In the genomic region with DNA sequence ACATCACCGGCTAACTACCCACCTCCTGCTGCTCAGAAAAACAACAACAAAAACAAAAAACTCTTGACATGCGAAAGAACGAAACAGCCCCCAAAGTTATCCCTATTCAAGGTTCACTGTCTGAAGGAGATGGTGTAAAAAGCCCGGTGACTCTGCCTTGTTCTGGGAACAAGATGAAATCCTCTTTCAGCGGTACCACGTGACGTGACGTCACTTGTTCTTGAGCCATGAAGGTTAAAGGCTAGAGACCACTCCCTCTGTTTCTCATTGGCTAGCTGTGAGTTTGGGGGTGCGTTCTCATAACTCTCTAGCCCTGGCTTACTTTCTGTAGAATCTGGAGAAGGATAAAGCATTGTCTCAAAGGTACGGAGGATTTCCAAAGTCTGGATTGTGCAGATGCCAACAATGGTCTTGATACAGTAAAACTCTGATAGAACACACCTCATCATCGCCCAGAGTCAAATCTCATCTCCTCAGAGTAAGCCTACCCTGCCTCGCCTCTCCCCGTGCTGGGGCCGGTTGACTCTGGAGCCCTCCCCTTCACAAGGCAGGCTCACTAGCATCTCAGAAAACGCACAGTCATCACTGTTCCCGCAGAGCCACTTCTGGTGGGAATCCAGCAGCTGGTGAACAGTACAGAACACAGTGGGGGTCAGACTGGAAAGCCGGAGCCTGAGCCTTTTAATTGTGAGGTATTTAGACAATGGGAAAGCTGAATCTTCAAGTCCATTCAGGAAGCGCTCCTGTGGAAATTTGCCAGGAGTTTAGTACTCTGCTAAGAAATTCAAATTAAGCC, we compare ENCODE assay signal across 11 mouse cellular contexts.
A peak's percentile ranks its signal among the peaks of the same experiment; 100 is the strongest.
DNase-seq lines count a peak whose midpoint lies in the region; ATAC-seq lines count a peak whose summit lies in the region.
"Had no signal": no experiment of that assay in that cellular context is flagged by ENCODE, and none has a peak within 500 bp of the region (broad histone marks: within the 10 kb centered on the region; RNA-seq: fewer than 3 reads in every experiment).

No protein-coding gene starts in this region.

- intact Hi-C loops in heart, postnatal 25 days (cut with DNase I) = no loop called here

- H3K27me3 ChIP-seq in heart, embryonic 13.5 days (replicated peaks) = peaks cover 4% of the 10 kb centered on the region
- H3K27me3 ChIP-seq in hindbrain, embryonic 15.5 days = no peaks in the 10 kb centered on the region

- no peak overlapping the region for H3K9ac ChIP-seq in heart, embryonic 13.5 days
- H3K9ac ChIP-seq in hindbrain, embryonic 15.5 days = no peak overlapping the region
- H3K9ac ChIP-seq: embryonic facial prominence, embryonic 13.5 days; liver, embryonic 14.5 days had no signal

- WGBS in heart, embryonic 13.5 days = 50% methylated on average over 18 of the region's 18 CpGs
- 43% methylated on average over 18 of the region's 18 CpGs for WGBS in hindbrain, embryonic 15.5 days

- no peak for ATAC-seq in heart, embryonic 13.5 days (ENCODE audit: extremely low read depth, insufficient number of reproducible peaks, low FRiP score, low TSS enrichment)
- ATAC-seq in hindbrain, embryonic 15.5 days (ENCODE audit: low FRiP score, low read depth) = no peak
- ATAC-seq in activated CD4-positive, CD25-positive, alpha-beta regulatory T cell, adult 4 months = no peak
- ATAC-seq in inflammation-experienced regulatory T-cells, adult 6 months = no peak

- no peaks in the 10 kb centered on the region for H3K36me3 ChIP-seq in heart, embryonic 13.5 days
- H3K36me3 ChIP-seq in hindbrain, embryonic 15.5 days = no peaks in the 10 kb centered on the region
- H3K36me3 ChIP-seq: embryonic facial prominence, embryonic 13.5 days had no signal

- H3K27ac ChIP-seq in heart, embryonic 13.5 days (replicated peaks) = no peak overlapping the region
- peak overlapping the region; percentile 69 for H3K27ac ChIP-seq in hindbrain, embryonic 15.5 days (replicated peaks)
- H3K27ac ChIP-seq: embryonic facial prominence, embryonic 13.5 days; heart, adult 2 months; liver, embryonic 14.5 days had no signal

- peak overlapping the region; percentile 19 for H3K4me2 ChIP-seq in heart, embryonic 13.5 days
- H3K4me2 ChIP-seq in hindbrain, embryonic 15.5 days = peak overlapping the region; percentile 35
- H3K4me2 ChIP-seq: embryonic facial prominence, embryonic 13.5 days had no signal

- no peak overlapping the region for H3K4me3 ChIP-seq in heart, embryonic 13.5 days
- no peak overlapping the region for H3K4me3 ChIP-seq in hindbrain, embryonic 15.5 days
- H3K4me3 ChIP-seq: embryonic facial prominence, embryonic 13.5 days; heart, adult 2 months had no signal

- H3K4me1 ChIP-seq in heart, embryonic 13.5 days = no peaks in the 10 kb centered on the region
- H3K4me1 ChIP-seq in hindbrain, embryonic 15.5 days (replicated peaks) = peaks cover 20% of the 10 kb centered on the region

- no peaks in the 10 kb centered on the region for H3K9me3 ChIP-seq in heart, embryonic 13.5 days
- H3K9me3 ChIP-seq in hindbrain, embryonic 15.5 days = no peaks in the 10 kb centered on the region
- H3K9me3 ChIP-seq: embryonic facial prominence, embryonic 13.5 days had no signal

- no peak for DNase-seq in heart, postnatal 25 days (ENCODE audit: low spot score)
- peak; percentile 7 for DNase-seq in right cerebral cortex, postnatal 14 days
- DNase-seq in right cerebral cortex, adult 2 months (ENCODE audit: low spot score in 2 of 2) = no peak
- no peak for DNase-seq in ovary, postnatal 10 days (ENCODE audit: low spot score)
- DNase-seq: heart, adult 2 months had no signal
